Mouse (Mus musculus): ENCODE results near the gene Mrpl48. TPM values are rescaled to one million over a fixed set of nuclear protein-coding genes. Genes with fewer than 3 reads are reported as not detected.

Gene Mrpl48
- polyA plus RNA-seq, 1 experiment from 2014 or later: 57.4 TPM

- Histone ChIP-seq H3K9me3 (ENCODE audit: control insufficient read depth, low read length) (no peaks in the 10 kb centered on the region), H3K27ac (ENCODE audit: low read depth, low read length) (no peak overlapping the region), H3K27me3 (ENCODE audit: control insufficient read depth, insufficient read depth, low read length) (no peaks in the 10 kb centered on the region), H3K4me1 (ENCODE audit: control insufficient read depth, insufficient read depth, low read length) (no peaks in the 10 kb centered on the region), H3K4me3 (ENCODE audit: low read depth, low read length) (no peak overlapping the region), H3K4me2 (ENCODE audit: low read depth) (no peak overlapping the region), H3K9ac (ENCODE audit: low read length) (no peak overlapping the region), H3K36me3 (ENCODE audit: control insufficient read depth, insufficient read depth, low read length) (no peaks in the 10 kb centered on the region)
- ATAC-seq (ENCODE audit: insufficient read depth, low FRiP score, low TSS enrichment): no peak
- DNase-seq (ENCODE audit: low spot score): no peak
- 84% methylated on average over 8 of the region's 8 CpGs for WGBS
These were observed 96.5 kb downstream of the Mrpl48 start for GRCm38 (mm10) chr7:100511602-100512001.

DNA sequence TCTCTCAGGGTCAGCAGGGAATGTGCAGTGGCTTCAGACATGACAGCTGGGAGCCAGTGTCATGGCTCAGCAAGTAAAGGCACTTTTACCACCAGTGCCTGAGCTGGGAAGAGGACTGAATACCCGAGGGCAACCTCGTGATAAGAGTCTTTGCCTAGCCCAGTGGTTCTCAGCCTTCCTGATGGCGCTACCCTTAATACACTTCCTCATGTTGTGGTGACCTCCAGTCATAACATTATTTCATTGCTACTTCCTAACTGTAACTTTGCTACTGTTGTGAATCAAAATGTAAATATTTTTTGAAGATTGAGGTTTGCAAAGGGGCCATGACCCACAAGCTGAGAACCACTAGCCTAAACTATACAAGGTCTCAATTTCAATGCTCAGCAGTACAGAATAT lies 99.4 kb downstream of the Mrpl48 start:
- Histone ChIP-seq H3K9me3 (ENCODE audit: control insufficient read depth, low read length) (no peaks in the 10 kb centered on the region), H3K4me1 (ENCODE audit: control insufficient read depth, insufficient read depth, low read length) (no peaks in the 10 kb centered on the region), H3K27me3 (ENCODE audit: control insufficient read depth, insufficient read depth, low read length) (no peaks in the 10 kb centered on the region), H3K9ac (ENCODE audit: low read length) (no peak overlapping the region), H3K27ac (ENCODE audit: low read depth, low read length) (no peak overlapping the region), H3K4me2 (ENCODE audit: low read depth) (no peak overlapping the region), H3K4me3 (ENCODE audit: low read depth, low read length) (no peak overlapping the region), H3K36me3 (ENCODE audit: control insufficient read depth, insufficient read depth, low read length) (no peaks in the 10 kb centered on the region)
- 48% methylated on average over 3 of the region's 3 CpGs for WGBS
- ATAC-seq (ENCODE audit: insufficient read depth, low FRiP score, low TSS enrichment) (no peak), DNase-seq (ENCODE audit: low spot score) (no peak)

DNA sequence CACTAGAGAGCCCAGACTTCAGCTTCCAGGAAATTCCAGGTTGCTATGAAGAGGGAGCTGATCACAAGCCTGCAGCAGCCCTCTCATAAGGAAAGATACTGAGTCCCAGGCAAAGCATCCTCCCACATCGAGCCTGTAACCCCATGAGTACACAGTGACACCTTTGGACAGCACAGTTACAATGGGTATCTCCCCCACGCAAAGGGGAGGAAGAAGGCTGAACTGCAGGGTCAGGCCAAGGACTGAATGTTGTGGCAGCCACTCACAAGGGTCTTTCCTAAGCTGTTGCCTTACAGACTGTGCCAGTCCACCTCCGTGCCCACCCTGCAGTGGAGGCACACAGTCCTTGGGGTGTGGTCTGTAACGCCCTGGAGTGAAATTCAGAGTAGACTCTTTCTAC lies 101.6 kb downstream of the Mrpl48 start:
- H3K4me1 ChIP-seq (ENCODE audit: control insufficient read depth, insufficient read depth, low read length): no peaks in the 10 kb centered on the region
- H3K36me3 ChIP-seq (ENCODE audit: control insufficient read depth, insufficient read depth, low read length): no peaks in the 10 kb centered on the region
- H3K27me3 ChIP-seq (ENCODE audit: control insufficient read depth, insufficient read depth, low read length): no peaks in the 10 kb centered on the region
- no peaks in the 10 kb centered on the region for H3K9me3 ChIP-seq (ENCODE audit: control insufficient read depth, low read length)
- ATAC-seq (ENCODE audit: insufficient read depth, low FRiP score, low TSS enrichment) (no peak), DNase-seq (ENCODE audit: low spot score) (no peak)
- no peak overlapping the region for H3K9ac ChIP-seq (ENCODE audit: low read length)
- no peak overlapping the region for H3K4me3 ChIP-seq (ENCODE audit: low read depth, low read length)
- no peak overlapping the region for H3K27ac ChIP-seq (ENCODE audit: low read depth, low read length)
- WGBS: 82% methylated on average over 4 of the region's 4 CpGs
- no peak overlapping the region for H3K4me2 ChIP-seq (ENCODE audit: low read depth)

- Histone ChIP-seq H3K9me3 (ENCODE audit: control insufficient read depth, low read length) (no peaks in the 10 kb centered on the region), H3K27me3 (ENCODE audit: control insufficient read depth, insufficient read depth, low read length) (no peaks in the 10 kb centered on the region), H3K4me1 (ENCODE audit: control insufficient read depth, insufficient read depth, low read length) (no peaks in the 10 kb centered on the region), H3K4me3 (ENCODE audit: low read depth, low read length) (no peak overlapping the region), H3K9ac (ENCODE audit: low read length) (no peak overlapping the region), H3K36me3 (ENCODE audit: control insufficient read depth, insufficient read depth, low read length) (no peaks in the 10 kb centered on the region; the same call in 1 of the 2 replicates), H3K4me2 (ENCODE audit: low read depth) (no peak overlapping the region), H3K27ac (ENCODE audit: low read depth, low read length) (no peak overlapping the region)
- DNase-seq (ENCODE audit: low spot score): no peak
- 89% methylated on average over 13 of the region's 13 CpGs for WGBS
- ATAC-seq (ENCODE audit: insufficient read depth, low FRiP score, low TSS enrichment): no peak
These were observed 103.2 kb downstream of the Mrpl48 start for GRCm38 (mm10) chr7:100504740-100505487.

- Histone ChIP-seq H3K4me3 (ENCODE audit: low read depth, low read length) (no peak overlapping the region), H3K27ac (ENCODE audit: low read depth, low read length) (no peak overlapping the region), H3K27me3 (ENCODE audit: control insufficient read depth, insufficient read depth, low read length) (no peaks in the 10 kb centered on the region), H3K9me3 (ENCODE audit: control insufficient read depth, low read length) (no peaks in the 10 kb centered on the region), H3K4me1 (ENCODE audit: control insufficient read depth, insufficient read depth, low read length) (no peaks in the 10 kb centered on the region), H3K36me3 (ENCODE audit: control insufficient read depth, insufficient read depth, low read length) (peaks cover 2% of the 10 kb centered on the region; the same call in 1 of the 2 replicates), H3K9ac (ENCODE audit: low read length) (no peak overlapping the region), H3K4me2 (ENCODE audit: low read depth) (no peak overlapping the region)
- DNase-seq (ENCODE audit: low spot score): no peak
- 93% methylated on average over 5 of the region's 5 CpGs for WGBS
- no peak for ATAC-seq (ENCODE audit: insufficient read depth, low FRiP score, low TSS enrichment)
These were observed 105.0 kb downstream of the Mrpl48 start for GRCm38 (mm10) chr7:100503076-100503475.

- ATAC-seq (ENCODE audit: insufficient read depth, low FRiP score, low TSS enrichment): no peak
- Histone ChIP-seq H3K36me3 (ENCODE audit: control insufficient read depth, insufficient read depth, low read length) (peaks cover 2% of the 10 kb centered on the region; the same call in 1 of the 2 replicates), H3K4me2 (ENCODE audit: low read depth) (no peak overlapping the region), H3K4me3 (ENCODE audit: low read depth, low read length) (no peak overlapping the region), H3K9me3 (ENCODE audit: control insufficient read depth, low read length) (no peaks in the 10 kb centered on the region), H3K4me1 (ENCODE audit: control insufficient read depth, insufficient read depth, low read length) (no peaks in the 10 kb centered on the region), H3K27ac (ENCODE audit: low read depth, low read length) (no peak overlapping the region), H3K9ac (ENCODE audit: low read length) (no peak overlapping the region), H3K27me3 (ENCODE audit: control insufficient read depth, insufficient read depth, low read length) (no peaks in the 10 kb centered on the region)
- no peak for DNase-seq (ENCODE audit: low spot score)
- 82% methylated on average over 7 of the region's 7 CpGs for WGBS
These were observed 105.7 kb downstream of the Mrpl48 start for GRCm38 (mm10) chr7:100502374-100502922.

GRCm38 (mm10) chr7:100501844-100502373 lies 106.2 kb downstream of the Mrpl48 start:
- no peak for DNase-seq (ENCODE audit: low spot score)
- H3K4me2 ChIP-seq (ENCODE audit: low read depth): no peak overlapping the region
- no peak overlapping the region for H3K9ac ChIP-seq (ENCODE audit: low read length)
- H3K4me1 ChIP-seq (ENCODE audit: control insufficient read depth, insufficient read depth, low read length): no peaks in the 10 kb centered on the region
- H3K4me3 ChIP-seq (ENCODE audit: low read depth, low read length): no peak overlapping the region
- peaks cover 2% of the 10 kb centered on the region; the same call in 1 of the 2 replicates for H3K36me3 ChIP-seq (ENCODE audit: control insufficient read depth, insufficient read depth, low read length)
- 74% methylated on average over 2 of the region's 2 CpGs for WGBS
- H3K27me3 ChIP-seq (ENCODE audit: control insufficient read depth, insufficient read depth, low read length): no peaks in the 10 kb centered on the region
- H3K27ac ChIP-seq (ENCODE audit: low read depth, low read length): no peak overlapping the region
- no peaks in the 10 kb centered on the region for H3K9me3 ChIP-seq (ENCODE audit: control insufficient read depth, low read length)
- no peak for ATAC-seq (ENCODE audit: insufficient read depth, low FRiP score, low TSS enrichment)

DNA sequence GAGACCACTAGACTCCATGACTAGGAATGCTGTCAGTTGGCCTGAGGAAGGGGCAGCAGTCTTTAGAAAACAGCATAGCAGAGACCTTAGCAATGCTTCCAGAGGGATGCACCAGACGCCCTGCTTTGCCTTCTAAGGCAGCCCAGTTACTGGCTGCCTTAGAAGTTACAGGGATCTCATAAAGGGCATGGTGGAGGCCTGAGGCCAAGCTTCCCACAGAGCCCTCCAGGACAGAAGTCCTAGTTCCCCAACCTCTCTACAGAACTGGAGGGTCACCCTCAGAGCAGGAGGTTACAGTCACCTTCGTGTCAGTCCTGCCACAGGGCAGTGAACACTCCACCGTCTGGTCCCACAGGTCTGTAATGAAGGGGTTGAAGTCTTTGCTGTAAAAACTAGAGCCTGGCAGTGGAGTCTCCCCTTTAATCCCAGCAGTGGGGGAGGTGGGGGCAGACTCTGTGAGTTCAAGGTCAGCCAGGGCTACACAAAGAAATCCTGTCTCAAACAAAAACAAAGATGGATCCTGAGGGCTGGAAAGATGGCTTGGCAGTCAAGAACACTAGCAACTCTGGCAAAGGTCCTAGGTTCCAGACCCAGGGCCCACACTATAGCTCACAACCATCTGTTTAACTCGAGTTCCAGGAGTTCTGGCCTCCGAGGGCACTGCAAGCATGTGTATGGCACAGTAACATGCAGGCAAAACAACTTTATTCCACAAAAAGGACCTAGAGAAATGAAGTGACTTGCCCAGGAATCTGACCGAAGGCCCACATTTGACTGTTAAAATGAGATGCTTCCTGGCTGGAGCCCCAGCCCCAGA lies 106.9 kb downstream of the Mrpl48 start:
- H3K4me1 ChIP-seq (ENCODE audit: control insufficient read depth, insufficient read depth, low read length): no peaks in the 10 kb centered on the region
- no peak for ATAC-seq (ENCODE audit: insufficient read depth, low FRiP score, low TSS enrichment)
- no peaks in the 10 kb centered on the region for H3K27me3 ChIP-seq (ENCODE audit: control insufficient read depth, insufficient read depth, low read length)
- H3K9me3 ChIP-seq (ENCODE audit: control insufficient read depth, low read length): no peaks in the 10 kb centered on the region
- no peak overlapping the region for H3K9ac ChIP-seq (ENCODE audit: low read length)
- H3K36me3 ChIP-seq (ENCODE audit: control insufficient read depth, insufficient read depth, low read length): peaks cover 2% of the 10 kb centered on the region; the same call in 1 of the 2 replicates
- H3K4me2 ChIP-seq (ENCODE audit: low read depth): no peak overlapping the region
- WGBS: 74% methylated on average over 6 of the region's 6 CpGs
- no peak overlapping the region for H3K4me3 ChIP-seq (ENCODE audit: low read depth, low read length)
- no peak overlapping the region for H3K27ac ChIP-seq (ENCODE audit: low read depth, low read length)
- DNase-seq (ENCODE audit: low spot score): no peak
